Mouse (Mus musculus) bone marrow, adult 2 months (tissue): ENCODE results near the gene Rapgef3.

Source experiments
- CTCF ChIP-seq: fragments of 200-500 bp; IDR thresholded peaks from 2 replicates; pipeline ENCODE4 v1.5.1; 2011; ENCODE audit warnings: low read length, control low read depth; ENCODE audit not compliant: control insufficient read depth, insufficient read depth
- POLR2A ChIP-seq: fragments of 200-500 bp; IDR thresholded peaks from 2 replicates; pipeline ENCODE4 v1.6.1; 2011; ENCODE audit warnings: low read depth, mild to moderate bottlenecking, control low read depth, low read length, borderline replicate concordance; ENCODE audit not compliant: control insufficient read depth

- TF ChIP-seq POLR2A = no peak
- no peak for TF ChIP-seq CTCF
These were observed 52.0 kb downstream of the Rapgef3 start for GRCm38 (mm10) chr15:97715734-97716133.
